Mouse (Mus musculus) C2C12 (cell line): ENCODE measurements at regions not wholly inside any gene's neighbourhood (a gene's known extent, or its start where the extent isn't known, plus 50 kb on each side); places are given as distances from the start of the nearest gene placed in this dataset.

Experiments used
- H3K27me3 ChIP-seq: one replicate; pipeline ENCODE4 v1.6.1; 2011; ENCODE audit not compliant: control insufficient read depth, insufficient read depth, insufficient read length
- H3K36me3 ChIP-seq: one replicate; pipeline ENCODE4 v1.6.1; 2011; ENCODE audit not compliant: control insufficient read depth, insufficient read depth
- H3K4me3 ChIP-seq: one replicate; pipeline ENCODE4 v1.5.1; 2011; ENCODE audit warnings: mild to moderate bottlenecking, control low read depth; ENCODE audit not compliant: poor library complexity, insufficient read depth, severe bottlenecking
- H3K79me2 ChIP-seq: one replicate; pipeline ENCODE4 v1.6.1; 2011; ENCODE audit not compliant: control insufficient read depth, insufficient read depth
- H3K79me3 ChIP-seq: one replicate; pipeline ENCODE4 v1.6.1; 2011; ENCODE audit warnings: low read depth, control low read depth
- H3ac ChIP-seq: one replicate; pipeline ENCODE3; 2011; ENCODE audit warnings: low read depth; ENCODE audit not compliant: control insufficient read depth, insufficient read length
- CTCF ChIP-seq: IDR thresholded peaks from one replicate; pipeline ENCODE4 v1.5.1; 2011; ENCODE audit not compliant: control insufficient read depth, insufficient read depth, insufficient read length

DNA sequence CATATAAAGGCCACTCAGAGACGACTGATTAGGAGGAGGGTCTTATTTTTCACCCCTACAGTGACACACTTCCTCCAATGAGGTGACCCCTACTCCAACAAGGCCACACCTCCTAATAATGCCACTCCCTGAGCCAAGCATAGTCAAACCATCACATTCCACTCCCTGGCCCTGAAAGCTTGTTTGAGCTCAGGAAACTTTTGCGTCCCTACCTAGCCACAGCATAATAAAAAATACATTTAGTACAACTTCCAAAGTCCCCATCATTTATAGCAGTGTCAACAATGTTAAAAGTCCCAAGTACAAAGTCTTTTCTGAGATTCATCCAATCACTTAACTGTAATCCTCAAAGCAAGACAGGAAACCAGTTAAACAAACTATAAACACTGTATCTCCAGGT is 208.3 kb downstream of the Vgll3 start:
- TF ChIP-seq CTCF: no peak
- Histone ChIP-seq H3K79me2 (no peaks in the 10 kb centered on the region), H3K27me3 (no peaks in the 10 kb centered on the region)

More for the DNA sequence above, 208.3 kb downstream of the Vgll3 start:
- Histone ChIP-seq H3ac (no peak overlapping the region), H3K79me3 (no peaks in the 10 kb centered on the region), H3K4me3 (no peak overlapping the region), H3K36me3 (no peaks in the 10 kb centered on the region)
